Comparison of ENCODE assay signal across 8 mouse cellular contexts in the genomic region with DNA sequence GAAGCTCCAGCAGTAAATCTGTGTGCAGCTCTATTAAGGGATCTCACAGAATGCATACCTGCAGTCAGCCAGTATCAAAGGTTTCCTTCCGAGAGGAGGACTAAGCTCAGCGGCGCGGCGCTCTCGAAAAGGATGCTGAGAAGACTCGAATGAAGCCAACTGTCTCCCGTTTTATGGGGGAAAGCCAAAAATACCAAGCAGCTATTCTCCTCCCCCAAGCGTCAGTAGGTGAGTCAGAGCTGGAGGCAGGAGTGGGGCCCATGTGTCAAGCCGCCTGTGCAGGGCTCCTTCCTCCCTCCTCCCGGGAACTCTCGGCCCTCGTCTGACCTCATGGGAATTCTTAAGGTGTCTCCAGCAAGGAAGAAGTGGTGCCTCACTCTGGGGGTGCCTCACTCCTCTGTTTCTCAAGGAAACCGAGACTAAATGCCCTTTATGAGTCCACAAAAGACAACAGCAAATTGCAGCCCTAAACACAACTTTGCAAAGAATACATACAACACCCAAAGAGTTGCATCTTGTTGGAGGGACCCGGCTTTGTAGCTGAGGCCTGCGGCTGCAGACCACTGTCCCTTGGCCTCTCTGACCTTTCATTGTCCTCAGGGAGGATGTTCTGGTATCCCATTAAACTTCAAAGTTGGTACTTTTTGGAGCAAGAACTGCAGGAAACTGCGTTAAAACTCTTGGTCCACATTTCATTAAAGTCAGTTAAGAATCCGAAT. TPM values are rescaled to one million over a fixed set of nuclear protein-coding genes. Genes with fewer than 3 reads are reported as not detected.
DNase-seq lines count a peak whose midpoint lies in the region; ATAC-seq and TF ChIP-seq lines count a peak whose summit lies in the region.

No protein-coding gene starts in this region.

- peaks cover 40% of the 10 kb centered on the region for H3K79me2 ChIP-seq in C2C12 (ENCODE audit: control insufficient read depth, insufficient read depth)

- no peaks in the 10 kb centered on the region for H3K27me3 ChIP-seq in C2C12 (ENCODE audit: control insufficient read depth, insufficient read depth, insufficient read length)
- H3K27me3 ChIP-seq in forebrain, postnatal 0 days (ENCODE audit: insufficient read depth, low read length) = peaks cover 5% of the 10 kb centered on the region
- no peaks in the 10 kb centered on the region; the same call in 1 of the 2 replicates for H3K27me3 ChIP-seq in intestine, embryonic 15.5 days (replicated peaks)
- H3K27me3 ChIP-seq in limb, embryonic 11.5 days (ENCODE audit: control insufficient read depth, insufficient read depth, low read length) = peaks cover 26% of the 10 kb centered on the region
- peaks cover 14% of the 10 kb centered on the region for H3K27me3 ChIP-seq in neural tube, embryonic 11.5 days (ENCODE audit: control insufficient read depth, insufficient read depth, low read length)

- no peaks in the 10 kb centered on the region for H3K9me3 ChIP-seq in forebrain, postnatal 0 days (ENCODE audit: low read length)
- H3K9me3 ChIP-seq in intestine, embryonic 15.5 days = no peaks in the 10 kb centered on the region
- H3K9me3 ChIP-seq in limb, embryonic 11.5 days (ENCODE audit: control insufficient read depth, low read length) = no peaks in the 10 kb centered on the region
- no peaks in the 10 kb centered on the region for H3K9me3 ChIP-seq in neural tube, embryonic 11.5 days (ENCODE audit: control insufficient read depth, low read length)

- H3K36me3 ChIP-seq in C2C12 (ENCODE audit: control insufficient read depth, insufficient read depth) = no peaks in the 10 kb centered on the region
- no peaks in the 10 kb centered on the region for H3K36me3 ChIP-seq in forebrain, postnatal 0 days (ENCODE audit: insufficient read depth)
- no peaks in the 10 kb centered on the region for H3K36me3 ChIP-seq in intestine, embryonic 15.5 days
- no peaks in the 10 kb centered on the region for H3K36me3 ChIP-seq in limb, embryonic 11.5 days (ENCODE audit: control insufficient read depth, insufficient read depth, low read length)
- H3K36me3 ChIP-seq in neural tube, embryonic 11.5 days (ENCODE audit: control insufficient read depth, insufficient read depth, low read length) = no peaks in the 10 kb centered on the region

- no peak for ATAC-seq in forebrain, postnatal 0 days
- 0 out of 2 replicates have a peak, but pooled peaks have one; percentile 37 for ATAC-seq in intestine, embryonic 15.5 days
- no peak for ATAC-seq in limb, embryonic 11.5 days (ENCODE audit: insufficient number of reproducible peaks, low FRiP score, low TSS enrichment, low read depth)
- ATAC-seq in neural tube, embryonic 11.5 days (ENCODE audit: insufficient read depth, low FRiP score, low TSS enrichment) = no peak

- H3K9ac ChIP-seq in forebrain, postnatal 0 days = 0 out of 2 replicates have a peak overlapping the region, but pooled peaks have one; percentile 18
- H3K9ac ChIP-seq in intestine, embryonic 15.5 days = no peak overlapping the region
- no peak overlapping the region for H3K9ac ChIP-seq in limb, embryonic 11.5 days (ENCODE audit: low read length)
- H3K9ac ChIP-seq in neural tube, embryonic 11.5 days (ENCODE audit: low read length) = no peak overlapping the region

- H3K4me2 ChIP-seq in forebrain, postnatal 0 days (ENCODE audit: low read depth) = peak overlapping the region; percentile 94
- H3K4me2 ChIP-seq in intestine, embryonic 15.5 days (replicated peaks) = peak overlapping the region; percentile 82
- peak overlapping the region; percentile 58 for H3K4me2 ChIP-seq in limb, embryonic 11.5 days (ENCODE audit: low read depth, severe bottlenecking)
- peak overlapping the region; percentile 87 for H3K4me2 ChIP-seq in neural tube, embryonic 11.5 days (ENCODE audit: low read depth)

- no peak overlapping the region for H3ac ChIP-seq in C2C12 (ENCODE audit: control insufficient read depth, insufficient read length, low read depth)

- peaks cover 14% of the 10 kb centered on the region for H3K4me1 ChIP-seq in forebrain, postnatal 0 days (ENCODE audit: insufficient read depth)
- peaks cover 20% of the 10 kb centered on the region for H3K4me1 ChIP-seq in intestine, embryonic 15.5 days (replicated peaks)
- peaks cover 5% of the 10 kb centered on the region for H3K4me1 ChIP-seq in limb, embryonic 11.5 days (ENCODE audit: control insufficient read depth, insufficient read depth, low read length)
- H3K4me1 ChIP-seq in neural tube, embryonic 11.5 days (ENCODE audit: control insufficient read depth, insufficient read depth, low read length) = peaks cover 7% of the 10 kb centered on the region; the same call in 1 of the 2 replicates

- no peak for TF ChIP-seq CTCF in C2C12 (IDR thresholded peaks at IDR 0.05; ENCODE audit: control insufficient read depth, insufficient read depth, insufficient read length)
- TF ChIP-seq CTCF in forebrain, postnatal 0 days (IDR thresholded peaks at IDR 0.05; ENCODE audit: low read depth) = no peak

- H3K79me3 ChIP-seq in C2C12 (ENCODE audit: low read depth) = peaks cover 14% of the 10 kb centered on the region

- WGBS in forebrain, postnatal 0 days = 5% methylated on average over 18 of the region's 18 CpGs
- 6% methylated on average over 18 of the region's 18 CpGs for WGBS in intestine, embryonic 15.5 days
- WGBS in limb, embryonic 11.5 days = 5% methylated on average over 18 of the region's 18 CpGs
- 4% methylated on average over 18 of the region's 18 CpGs for WGBS in neural tube, embryonic 11.5 days

- H3K4me3 ChIP-seq in C2C12 (ENCODE audit: insufficient read depth, poor library complexity, severe bottlenecking) = peak overlapping the region; percentile 56
- H3K4me3 ChIP-seq in forebrain, postnatal 0 days (ENCODE audit: low read depth, low read length) = peak overlapping the region; percentile 72
- H3K4me3 ChIP-seq in intestine, embryonic 15.5 days (replicated peaks) = peak overlapping the region; percentile 61
- peak overlapping the region; percentile 56 for H3K4me3 ChIP-seq in limb, embryonic 11.5 days (ENCODE audit: low read depth, low read length)
- peak overlapping the region; percentile 11 for H3K4me3 ChIP-seq in neural tube, embryonic 11.5 days (ENCODE audit: low read depth, low read length)

- peak; percentile 83 for DNase-seq in 3134 (ENCODE audit: extremely low read depth, insufficient read length, low spot score)
- DNase-seq in cerebellum, adult 11-12 months = peak; percentile 88
- DNase-seq in forebrain, postnatal 0 days = no peak
- peak; percentile 51 for DNase-seq in limb, embryonic 11.5 days (ENCODE audit: low spot score)
- DNase-seq in neural tube, embryonic 11.5 days (ENCODE audit: low spot score) = no peak
- no peak for DNase-seq in c-Kit-positive CD71-positive TER-119-positive erythroid progenitor cells, embryonic 14.5 days (ENCODE audit: low spot score)

- no peak overlapping the region for H3K27ac ChIP-seq in forebrain, postnatal 0 days (ENCODE audit: low read depth, low read length)
- H3K27ac ChIP-seq in intestine, embryonic 15.5 days = no peak overlapping the region
- no peak overlapping the region for H3K27ac ChIP-seq in limb, embryonic 11.5 days (replicated peaks; ENCODE audit: low read depth, low read length)
- H3K27ac ChIP-seq in neural tube, embryonic 11.5 days (ENCODE audit: low read depth, low read length) = no peak overlapping the region

TF ChIP-seq in C2C12, 6 proteins besides CTCF, POLR2A, EP300 and RAD21:
- TF ChIP-seq MYOD1 (IDR thresholded peaks at IDR 0.05; ENCODE audit: control insufficient read depth, insufficient read length, low read depth) (peak; percentile 15), MAX (IDR thresholded peaks at IDR 0.05) (peak; percentile 73), CEBPB (IDR thresholded peaks at IDR 0.05; ENCODE audit: low read depth) (no peak)

RNA-seq across cellular contexts. Expression of a gene that starts 2.0 kb away (rescaled TPM):
- 25.4 TPM for polyA plus RNA-seq in C2C12 (2012; fragmentation: generic; extraction: Trizol)
- total RNA-seq in forebrain, postnatal 0 days (2014; rRNA removed) = 15.1 and 15.4 TPM in 2 replicates
- 19.4 and 21.6 TPM in 2 replicates for polyA plus RNA-seq in forebrain, postnatal 0 days (2015; fragmentation: Nextera tagmentation; extraction: Ambion mirVana)
- 15.7 and 16.9 TPM in 2 replicates for polyA plus RNA-seq in intestine, embryonic 15.5 days (2015; fragmentation: Nextera tagmentation; extraction: Ambion mirVana)
- 7.9 TPM in 2 replicates for polyA plus RNA-seq in limb, embryonic 11.5 days (2014; fragmentation: Nextera tagmentation; extraction: Ambion mirVana)
- polyA plus RNA-seq in neural tube, embryonic 11.5 days (2014; fragmentation: Nextera tagmentation; extraction: Ambion mirVana) = 12.3 and 13.1 TPM in 2 replicates

Comparison
In these comparisons a context has a peak if more than half of its experiments do, and no peak if none do; other contexts are left out.
1. DNase-seq: peak in 3134 (single experiment), cerebellum, adult 11-12 months (single experiment) and limb, embryonic 11.5 days (single experiment); none in forebrain, postnatal 0 days (single experiment), neural tube, embryonic 11.5 days (single experiment) and c-Kit-positive CD71-positive TER-119-positive erythroid progenitor cells, embryonic 14.5 days (single experiment).
2. H3K4me3 ChIP-seq: peak in every context shown above with its lines; median percentile 72 in forebrain, postnatal 0 days; 61 in intestine, embryonic 15.5 days; 56 in C2C12; 56 in limb, embryonic 11.5 days; 11 in neural tube, embryonic 11.5 days.
3. Peak in every context shown above with its lines, with median percentiles within 50 percentile points of each other: H3K4me2 ChIP-seq.